Comparison of ENCODE assay signal across 20 mouse cellular contexts in the genomic region with DNA sequence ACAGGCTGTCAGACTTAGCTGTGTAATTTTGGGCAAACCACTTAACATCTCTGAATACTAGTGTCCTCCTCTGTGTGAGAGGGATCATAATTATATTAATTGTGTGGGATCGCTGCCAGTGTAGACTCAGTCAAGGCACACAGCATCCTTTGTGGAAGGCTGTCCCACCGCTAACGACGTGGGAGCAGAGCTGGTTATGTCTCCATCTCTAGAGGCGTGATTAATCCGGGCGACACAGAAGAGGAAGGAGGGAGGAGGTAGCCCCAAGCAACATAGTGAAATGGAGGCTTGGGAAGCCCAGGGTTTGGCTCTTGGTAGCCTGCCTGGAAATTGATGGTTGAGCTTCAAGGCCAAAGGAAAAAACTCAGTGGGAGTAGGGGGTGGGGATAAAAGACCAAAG. TPM values are rescaled to one million over a fixed set of nuclear protein-coding genes. Genes with fewer than 3 reads are reported as not detected.
DNase-seq lines count a peak whose midpoint lies in the region; ATAC-seq and TF ChIP-seq lines count a peak whose summit lies in the region.
"Had no signal": no experiment of that assay in that cellular context is flagged by ENCODE, and none has a peak within 500 bp of the region (broad histone marks: within the 10 kb centered on the region; RNA-seq: fewer than 3 reads in every experiment).

No protein-coding gene starts in this region.

- no peak overlapping the region for H3K4me3 ChIP-seq in forebrain, embryonic 12.5 days (replicated peaks)
- no peak overlapping the region for H3K4me3 ChIP-seq in forebrain, embryonic 16.5 days (replicated peaks; ENCODE audit: low read length)
- no peak overlapping the region for H3K4me3 ChIP-seq in midbrain, postnatal 0 days (ENCODE audit: low read depth, low read length)
- H3K4me3 ChIP-seq: heart, embryonic 13.5 days; limb, embryonic 10.5 days had no signal

- peak; percentile 33 for DNase-seq in left cerebral cortex, postnatal 4 days
- no peak for DNase-seq in left cerebral cortex, postnatal 25 days (ENCODE audit: low spot score in 2 of 2)
- peak; percentile 33 for DNase-seq in midbrain, postnatal 0 days (ENCODE audit: low spot score)
- no peak for DNase-seq in T-cell, adult 2 months (ENCODE audit: low spot score)
- DNase-seq in lung, postnatal 4 days: no peak
- DNase-seq: adrenal gland, postnatal 14 days; cerebellum, adult 18-20 months; cerebellum, postnatal 36 days; gastrocnemius, postnatal 10 days; heart, adult 18-20 months; kidney, adult 8-10 months; kidney, postnatal 36 days; lung, adult 18-20 months; thymus, adult 18-20 months; thymus, postnatal 4 days had no signal

- H3K36me3 ChIP-seq in forebrain, embryonic 12.5 days (replicated peaks): no peaks in the 10 kb centered on the region
- no peaks in the 10 kb centered on the region for H3K36me3 ChIP-seq in forebrain, embryonic 16.5 days (ENCODE audit: control insufficient read depth, insufficient read depth)
- no peaks in the 10 kb centered on the region for H3K36me3 ChIP-seq in midbrain, postnatal 0 days (ENCODE audit: insufficient read depth, low read length)
- H3K36me3 ChIP-seq: heart, embryonic 13.5 days; limb, embryonic 10.5 days had no signal

- no peak for TF ChIP-seq CTCF in midbrain, postnatal 0 days (IDR thresholded peaks at IDR 0.05)

- intact Hi-C loops in left cerebral cortex, postnatal 4 days (cut with DNase I): no loop called here
- intact Hi-C loops in left cerebral cortex, postnatal 25 days (cut with DNase I): no loop called here

- 0 out of 2 replicates have a peak, but pooled peaks cover 12% of the 10 kb centered on the region for H3K27me3 ChIP-seq in forebrain, embryonic 12.5 days
- no peaks in the 10 kb centered on the region for H3K27me3 ChIP-seq in forebrain, embryonic 16.5 days (replicated peaks; ENCODE audit: control insufficient read depth, insufficient read depth, low read length)
- no peaks in the 10 kb centered on the region for H3K27me3 ChIP-seq in midbrain, postnatal 0 days (ENCODE audit: insufficient read depth, low read length)

- H3K9ac ChIP-seq in forebrain, embryonic 12.5 days: no peak overlapping the region
- no peak overlapping the region for H3K9ac ChIP-seq in forebrain, embryonic 16.5 days (replicated peaks; ENCODE audit: low read depth, low read length)
- H3K9ac ChIP-seq in midbrain, postnatal 0 days (replicated peaks; ENCODE audit: low read length, poor library complexity, severe bottlenecking): no peak overlapping the region
- H3K9ac ChIP-seq: heart, embryonic 13.5 days had no signal

- no peaks in the 10 kb centered on the region for H3K9me3 ChIP-seq in forebrain, embryonic 12.5 days
- no peaks in the 10 kb centered on the region for H3K9me3 ChIP-seq in forebrain, embryonic 16.5 days (ENCODE audit: control insufficient read depth, low read length)
- no peaks in the 10 kb centered on the region for H3K9me3 ChIP-seq in midbrain, postnatal 0 days (ENCODE audit: low read length)
- H3K9me3 ChIP-seq: heart, embryonic 13.5 days; limb, embryonic 10.5 days had no signal

- H3K4me2 ChIP-seq in forebrain, embryonic 12.5 days: no peak overlapping the region
- no peak overlapping the region for H3K4me2 ChIP-seq in forebrain, embryonic 16.5 days (ENCODE audit: low read length)
- no peak overlapping the region for H3K4me2 ChIP-seq in midbrain, postnatal 0 days (ENCODE audit: low read depth, low read length, poor library complexity, severe bottlenecking)
- H3K4me2 ChIP-seq: heart, embryonic 13.5 days; liver, embryonic 11.5 days had no signal

- H3K27ac ChIP-seq in forebrain, embryonic 12.5 days: peak overlapping the region; percentile 25; the same call in 1 of the 2 replicates
- H3K27ac ChIP-seq in forebrain, embryonic 16.5 days (ENCODE audit: low read length): no peak overlapping the region
- H3K27ac ChIP-seq in midbrain, postnatal 0 days (ENCODE audit: low read depth, low read length): no peak overlapping the region
- H3K27ac ChIP-seq: heart, embryonic 13.5 days; limb, embryonic 10.5 days had no signal

- H3K4me1 ChIP-seq in forebrain, embryonic 12.5 days: peaks cover 35% of the 10 kb centered on the region
- H3K4me1 ChIP-seq in forebrain, embryonic 16.5 days (replicated peaks; ENCODE audit: control insufficient read depth, insufficient read depth, low read length): peaks cover 18% of the 10 kb centered on the region
- H3K4me1 ChIP-seq in midbrain, postnatal 0 days (ENCODE audit: insufficient read depth, low read length): no peaks in the 10 kb centered on the region
- H3K4me1 ChIP-seq: heart, embryonic 13.5 days had no signal

- ATAC-seq in forebrain, embryonic 12.5 days (ENCODE audit: low FRiP score): peak; percentile 48; the same call in 1 of the 2 replicates
- peak; percentile 63 for ATAC-seq in forebrain, embryonic 16.5 days
- ATAC-seq in midbrain, postnatal 0 days (ENCODE audit: low FRiP score): no peak

- WGBS in forebrain, embryonic 12.5 days: 29% methylated on average over 7 of the region's 7 CpGs
- 10% methylated on average over 7 of the region's 7 CpGs for whole genome bisulfite sequencing in forebrain, embryonic 16.5 days
- 23% methylated on average over 7 of the region's 7 CpGs for WGBS in midbrain, postnatal 0 days

RNA-seq across cellular contexts. Expression of gene Clstn1, which starts 7.4 kb away (rescaled TPM):
- 100 to 1,000 TPM; 494 to 507 TPM for total RNA-seq in left cerebral cortex, postnatal 4 days (2021)
- total RNA-seq in left cerebral cortex, postnatal 25 days (2021): 1,000 to 10,000 TPM; 1,368 to 1,474 TPM
- polyA plus RNA-seq in forebrain, embryonic 12.5 days (2016; fragmentation: Nextera tagmentation; extraction: Ambion mirVana): 58.1 and 75.4 TPM in 2 replicates
- 65.3 and 81.8 TPM in 2 replicates for polyA plus RNA-seq in forebrain, embryonic 16.5 days (2015; fragmentation: Nextera tagmentation; extraction: Ambion mirVana)
- 552 and 565 TPM in 2 replicates for total RNA-seq in midbrain, postnatal 0 days (2014; rRNA removed)
- polyA plus RNA-seq in midbrain, postnatal 0 days (2015; fragmentation: Nextera tagmentation; extraction: Ambion mirVana): 196 and 209 TPM in 2 replicates

Comparison
In these comparisons a context has a peak if more than half of its experiments do, and no peak if none do; other contexts are left out.
1. DNase-seq: peak in left cerebral cortex, postnatal 4 days (single experiment) and midbrain, postnatal 0 days (single experiment); none in left cerebral cortex, postnatal 25 days (0 of 2), T-cell, adult 2 months (single experiment) and lung, postnatal 4 days (0 of 2).